8 mouse cellular contexts compared by ENCODE assay signal in the genomic region with DNA sequence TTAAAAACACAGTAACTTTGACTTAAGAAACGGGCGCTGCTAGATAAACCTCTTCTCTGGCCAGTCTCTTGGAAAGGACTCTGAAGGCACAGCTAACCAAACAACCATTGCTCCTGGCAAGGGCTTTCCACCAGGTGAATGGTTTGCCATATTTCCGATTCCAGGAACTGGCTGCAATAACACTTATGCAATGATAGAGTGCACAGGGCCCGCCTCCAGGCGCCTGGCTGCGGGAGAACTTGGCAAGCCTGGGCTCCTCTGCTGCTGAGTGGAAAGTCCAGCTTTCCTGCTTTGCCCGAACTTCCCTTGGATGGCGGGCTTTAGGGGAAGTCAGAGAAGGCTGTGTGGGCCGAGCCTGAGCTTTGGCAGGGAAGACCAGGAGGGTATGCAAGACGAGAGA.
DNase-seq lines count a peak whose midpoint lies in the region; ATAC-seq and TF ChIP-seq lines count a peak whose summit lies in the region.

No protein-coding gene starts in this region.

- TF ChIP-seq POLR2A in cerebellum, adult 2 months (IDR thresholded peaks at IDR 0.05; ENCODE audit: borderline replicate concordance, insufficient read depth, low read length) = no peak

- WGBS in heart, embryonic 11.5 days (ENCODE audit: insufficient replicate concordance) = 69% methylated on average over 10 of the region's 10 CpGs
- 16% methylated on average over 10 of the region's 10 CpGs for WGBS in cerebellum, adult 2 months
- 50% methylated on average over 10 of the region's 10 CpGs for WGBS in heart, embryonic 14.5 days
- WGBS in limb, embryonic 13.5 days = 58% methylated on average over 10 of the region's 10 CpGs

- no peaks in the 10 kb centered on the region for H3K27me3 ChIP-seq in heart, embryonic 11.5 days (ENCODE audit: control insufficient read depth, insufficient read depth, low read length)
- no peaks in the 10 kb centered on the region for H3K27me3 ChIP-seq in cerebellum, adult 2 months (ENCODE audit: control insufficient read depth, insufficient read depth, low read length)
- H3K27me3 ChIP-seq in heart, embryonic 14.5 days (ENCODE audit: control insufficient read depth, insufficient read depth, low read length) = no peaks in the 10 kb centered on the region
- H3K27me3 ChIP-seq in limb, embryonic 13.5 days = no peaks in the 10 kb centered on the region

- no peak overlapping the region for H3K4me2 ChIP-seq in heart, embryonic 11.5 days
- H3K4me2 ChIP-seq in heart, embryonic 14.5 days (ENCODE audit: low read length) = no peak overlapping the region
- H3K4me2 ChIP-seq in limb, embryonic 13.5 days (replicated peaks) = no peak overlapping the region

- no peak for TF ChIP-seq CTCF in cerebellum, adult 2 months (IDR thresholded peaks at IDR 0.05; ENCODE audit: borderline replicate concordance, insufficient read depth, low read depth, low read length)

- no peak; the same call in 1 of the 2 replicates for ATAC-seq in heart, embryonic 11.5 days (replicated peaks; ENCODE audit: insufficient number of reproducible peaks, low FRiP score, low TSS enrichment)
- ATAC-seq in heart, embryonic 14.5 days (ENCODE audit: insufficient number of reproducible peaks, insufficient read depth, low FRiP score, low read depth) = peak; percentile 61; the same call in 1 of the 2 replicates
- no peak for ATAC-seq in limb, embryonic 13.5 days (ENCODE audit: low FRiP score, low read depth)

- DNase-seq in heart, adult 18-20 months = peak; percentile 87 to 93
- peak; percentile 55 to 76 for DNase-seq in cerebellum, adult 2 months
- peak; percentile 31 for DNase-seq in urinary bladder, postnatal 25 days (ENCODE audit: low spot score)
- no peak for DNase-seq in embryo, embryonic 11 days
- no peak for DNase-seq in spleen, adult 18-20 months

- H3K9me3 ChIP-seq in heart, embryonic 11.5 days (replicated peaks; ENCODE audit: control insufficient read depth, low read length) = no peaks in the 10 kb centered on the region
- no peaks in the 10 kb centered on the region for H3K9me3 ChIP-seq in heart, embryonic 14.5 days (ENCODE audit: control insufficient read depth, low read length)
- no peaks in the 10 kb centered on the region for H3K9me3 ChIP-seq in limb, embryonic 13.5 days

- peaks cover 3% of the 10 kb centered on the region; the same call in 1 of the 2 replicates for H3K4me1 ChIP-seq in heart, embryonic 11.5 days (ENCODE audit: control insufficient read depth, insufficient read depth, low read length)
- no peaks in the 10 kb centered on the region; the same call in 1 of the 2 replicates for H3K4me1 ChIP-seq in cerebellum, adult 2 months (ENCODE audit: control insufficient read depth, insufficient read depth, low read length)
- peaks cover 0 to 3% of the 10 kb centered on the region in 2 experiments; a peak in 1 of 4 replicates for H3K4me1 ChIP-seq in heart, embryonic 14.5 days (ENCODE audit: control insufficient read depth in 2 of 2, insufficient read depth in 2 of 2, low read length in 2 of 2)
- H3K4me1 ChIP-seq in limb, embryonic 13.5 days = peaks cover 17% of the 10 kb centered on the region

- no peak overlapping the region for H3K27ac ChIP-seq in heart, embryonic 11.5 days (ENCODE audit: low read depth, low read length)
- H3K27ac ChIP-seq in cerebellum, adult 2 months (ENCODE audit: insufficient read depth, low read length) = no peak overlapping the region
- peak overlapping the region in 1 of 2 experiments; percentile 33; a peak in 1 of 4 replicates for H3K27ac ChIP-seq in heart, embryonic 14.5 days (replicated peaks in 1 of 2; ENCODE audit: control insufficient read depth in 1 of 2, insufficient read depth in 1 of 2, low read depth in 2 of 2, low read length in 2 of 2)
- peak overlapping the region; percentile 52; the same call in 1 of the 2 replicates for H3K27ac ChIP-seq in limb, embryonic 13.5 days

- H3K4me3 ChIP-seq in heart, embryonic 11.5 days (ENCODE audit: low read depth, low read length) = no peak overlapping the region
- H3K4me3 ChIP-seq in cerebellum, adult 2 months (replicated peaks; ENCODE audit: insufficient read depth, low read depth, low read length) = no peak overlapping the region
- H3K4me3 ChIP-seq in heart, embryonic 14.5 days (ENCODE audit: control insufficient read depth in 1 of 2, insufficient read depth in 1 of 2, low read depth in 1 of 2, low read length in 2 of 2) = no peak overlapping the region
- H3K4me3 ChIP-seq in limb, embryonic 13.5 days = no peak overlapping the region

- H3K9ac ChIP-seq in heart, embryonic 11.5 days (ENCODE audit: low read depth, low read length) = no peak overlapping the region
- H3K9ac ChIP-seq in heart, embryonic 14.5 days (ENCODE audit: low read length) = no peak overlapping the region
- H3K9ac ChIP-seq in limb, embryonic 13.5 days = no peak overlapping the region

- no peaks in the 10 kb centered on the region for H3K36me3 ChIP-seq in heart, embryonic 11.5 days (ENCODE audit: control insufficient read depth, insufficient read depth, low read length)
- no peaks in the 10 kb centered on the region for H3K36me3 ChIP-seq in heart, embryonic 14.5 days (ENCODE audit: control insufficient read depth, insufficient read depth, low read length)
- no peaks in the 10 kb centered on the region for H3K36me3 ChIP-seq in limb, embryonic 13.5 days

Comparison
In these comparisons a context has a peak if more than half of its experiments do, and no peak if none do; other contexts are left out.
1. DNase-seq: peak in heart, adult 18-20 months (2 of 2), cerebellum, adult 2 months (2 of 2) and urinary bladder, postnatal 25 days (single experiment); none in embryo, embryonic 11 days (single experiment) and spleen, adult 18-20 months (0 of 2).